Comparison of ENCODE assay signal across 9 mouse cellular contexts in the genomic region with DNA sequence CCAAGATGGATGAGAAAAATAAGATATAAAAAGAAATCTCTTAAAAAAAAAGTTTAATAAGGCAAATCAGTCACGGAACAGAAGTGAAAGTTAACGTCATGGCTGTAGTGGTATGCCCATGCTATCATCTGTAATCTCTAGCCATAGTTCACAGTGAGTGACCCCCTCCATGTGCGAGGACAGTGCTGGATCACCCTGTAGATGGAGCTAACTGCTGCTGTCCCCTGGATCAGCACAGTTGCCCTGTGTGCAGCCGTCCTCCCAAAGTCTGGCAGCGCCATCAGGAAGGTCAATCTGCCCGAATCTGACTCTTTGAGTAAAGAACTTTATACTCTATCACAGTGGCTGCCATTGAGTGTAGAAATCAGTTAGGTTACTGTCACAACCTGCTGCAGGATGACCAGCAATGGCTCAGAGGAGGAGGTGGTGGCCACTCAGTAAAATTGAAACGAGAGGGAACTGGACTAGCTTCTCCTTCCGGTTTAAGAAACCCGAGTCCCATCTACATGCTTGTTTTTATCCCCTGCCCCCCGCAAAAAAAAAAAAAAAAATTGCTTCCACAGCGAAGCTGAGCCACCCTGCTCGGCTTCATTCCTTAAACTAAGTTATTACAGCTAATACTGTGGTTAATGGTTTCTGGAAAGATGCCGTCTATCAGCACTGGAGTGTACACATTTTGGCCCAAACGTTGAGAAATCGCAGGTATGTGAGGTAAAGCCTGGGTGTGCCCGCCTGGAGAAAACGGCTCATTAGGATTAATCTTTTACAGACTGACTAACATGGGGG.
DNase-seq lines count a peak whose midpoint lies in the region; ATAC-seq lines count a peak whose summit lies in the region.
"Had no signal": no experiment of that assay in that cellular context is flagged by ENCODE, and none has a peak within 500 bp of the region (broad histone marks: within the 10 kb centered on the region; RNA-seq: fewer than 3 reads in every experiment).

No protein-coding gene starts in this region.

- DNase-seq in heart, embryonic 10.5 days (ENCODE audit: low spot score) = no peak
- DNase-seq in fat pad, adult 2 months (ENCODE audit: extremely low read depth, low read depth, low spot score) = peak; percentile 28
- DNase-seq in kidney, postnatal 4 days = peak; percentile 27 to 53
- peak; percentile 11 for DNase-seq in lung, postnatal 14 days
- DNase-seq in left cerebral cortex, adult 8-10 months (ENCODE audit: low spot score in 2 of 2) = no peak
- DNase-seq in c-Kit-positive CD71-positive TER-119-positive erythroid progenitor cells, embryonic 14.5 days (ENCODE audit: low spot score) = no peak

- no peaks in the 10 kb centered on the region for H3K27me3 ChIP-seq in heart, embryonic 13.5 days (replicated peaks)
- no peaks in the 10 kb centered on the region for H3K27me3 ChIP-seq in heart, embryonic 10.5 days (ENCODE audit: insufficient read depth, poor library complexity, severe bottlenecking)
- H3K27me3 ChIP-seq: midbrain, embryonic 15.5 days had no signal

- no peak overlapping the region for H3K9ac ChIP-seq in heart, embryonic 13.5 days
- H3K9ac ChIP-seq: midbrain, embryonic 15.5 days had no signal

- no peaks in the 10 kb centered on the region for H3K9me3 ChIP-seq in heart, embryonic 13.5 days
- no peaks in the 10 kb centered on the region for H3K9me3 ChIP-seq in heart, embryonic 10.5 days
- H3K9me3 ChIP-seq: midbrain, embryonic 15.5 days had no signal

- peak overlapping the region; percentile 20 for H3K4me2 ChIP-seq in heart, embryonic 13.5 days
- H3K4me2 ChIP-seq: midbrain, embryonic 15.5 days had no signal

- H3K27ac ChIP-seq in heart, embryonic 13.5 days (replicated peaks) = no peak overlapping the region
- H3K27ac ChIP-seq in heart, embryonic 10.5 days = no peak overlapping the region
- H3K27ac ChIP-seq: midbrain, embryonic 15.5 days had no signal

- no peaks in the 10 kb centered on the region for H3K4me1 ChIP-seq in heart, embryonic 13.5 days
- H3K4me1 ChIP-seq in heart, embryonic 10.5 days = no peaks in the 10 kb centered on the region
- H3K4me1 ChIP-seq: midbrain, embryonic 15.5 days had no signal

- 69% methylated on average over 17 of the region's 17 CpGs for WGBS in heart, embryonic 13.5 days
- WGBS in heart, embryonic 10.5 days = 68% methylated on average over 17 of the region's 17 CpGs

- no peak for ATAC-seq in heart, embryonic 13.5 days (ENCODE audit: extremely low read depth, insufficient number of reproducible peaks, low FRiP score, low TSS enrichment)
- ATAC-seq in monocyte, adult 5-6 weeks (replicated peaks; ENCODE audit: insufficient number of reproducible peaks, low FRiP score, low TSS enrichment, poor library complexity, severe bottlenecking) = no peak
- ATAC-seq: midbrain, embryonic 15.5 days had no signal

- H3K36me3 ChIP-seq in heart, embryonic 13.5 days = no peaks in the 10 kb centered on the region
- H3K36me3 ChIP-seq in heart, embryonic 10.5 days = no peaks in the 10 kb centered on the region
- H3K36me3 ChIP-seq: midbrain, embryonic 15.5 days had no signal

- no peak overlapping the region for H3K4me3 ChIP-seq in heart, embryonic 13.5 days
- H3K4me3 ChIP-seq in heart, embryonic 10.5 days = no peak overlapping the region
- H3K4me3 ChIP-seq: midbrain, embryonic 15.5 days had no signal

Comparison
In these comparisons a context has a peak if more than half of its experiments do, and no peak if none do; other contexts are left out.
1. DNase-seq: peak in fat pad, adult 2 months (single experiment), kidney, postnatal 4 days (2 of 2) and lung, postnatal 14 days (single experiment); none in heart, embryonic 10.5 days (single experiment), left cerebral cortex, adult 8-10 months (0 of 2) and c-Kit-positive CD71-positive TER-119-positive erythroid progenitor cells, embryonic 14.5 days (single experiment).